Mouse (Mus musculus) adipocyte (in vitro differentiated cells): ENCODE data around the gene Tmem72.

Experiments
- DNase-seq: peaks from one replicate; pipeline ENCODE4 v3.0.0-alpha.2; 2016; ENCODE audit warnings: low spot score

Tmem72 gene

GRCm38 (mm10) chr6:116679563-116680288 lies 37.0 kb downstream of the Tmem72 start:
- no peak for DNase-seq

- DNase-seq = no peak
Measured at GRCm38 (mm10) chr6:116677321-116677720, 39.4 kb downstream of the Tmem72 start.

DNA sequence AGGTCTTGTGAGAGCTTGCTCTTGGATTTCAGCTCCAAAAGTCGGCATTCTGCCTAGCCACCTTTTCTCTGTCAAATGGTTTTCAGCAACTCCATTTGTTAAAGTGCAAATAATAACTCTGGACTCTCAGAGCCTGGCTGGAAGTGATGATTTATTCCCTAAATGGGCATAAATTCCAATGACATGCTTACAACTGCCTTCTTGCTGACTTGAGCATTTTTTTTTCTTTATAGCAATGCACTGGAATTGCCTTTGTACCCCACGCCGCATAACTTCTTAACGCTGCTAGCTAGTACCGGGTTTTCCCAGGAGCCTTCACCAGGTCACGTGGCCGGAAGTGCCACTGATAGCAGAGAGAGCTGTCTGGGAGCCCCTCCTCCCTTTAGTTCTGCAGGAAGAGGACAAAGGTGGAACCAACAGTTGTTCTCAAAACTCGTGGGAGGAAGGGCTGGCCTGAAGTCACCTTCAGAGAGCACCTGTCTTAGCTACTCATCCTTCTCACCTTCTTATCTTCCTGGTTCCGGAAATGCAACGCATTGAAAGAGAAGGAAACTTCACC lies 40.3 kb downstream of the Tmem72 start:
- no peak for DNase-seq

DNA sequence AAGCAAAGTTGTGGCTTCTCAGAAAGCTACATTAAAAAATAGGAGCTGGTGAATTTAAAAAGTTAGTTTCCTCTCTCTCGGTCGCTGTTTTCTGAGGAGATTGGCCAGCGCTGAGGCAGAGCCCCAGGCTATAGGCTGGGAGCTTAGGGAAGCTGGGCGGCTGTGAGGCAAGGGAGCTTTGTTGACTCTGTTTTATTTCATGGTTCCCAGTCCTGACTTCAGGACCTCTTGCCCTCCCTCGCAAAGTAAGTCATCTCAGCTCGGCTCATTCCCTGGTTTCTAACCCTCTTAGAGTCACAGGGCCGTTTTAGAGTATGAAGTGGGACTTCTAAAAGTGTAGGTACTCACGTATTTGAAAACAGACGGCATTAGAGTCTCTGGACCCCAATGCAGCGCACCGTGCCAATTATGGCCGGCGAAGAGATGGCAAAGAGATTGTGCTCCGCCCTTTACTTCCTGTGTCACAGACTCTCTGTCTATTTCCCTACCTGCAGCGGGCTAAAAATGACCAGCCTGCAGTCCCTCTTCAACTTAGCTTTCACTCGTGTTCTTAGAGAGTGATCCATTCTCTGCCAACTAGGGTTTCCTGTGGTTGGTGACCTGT lies 42.3 kb downstream of the Tmem72 start:
- DNase-seq = no peak

DNA sequence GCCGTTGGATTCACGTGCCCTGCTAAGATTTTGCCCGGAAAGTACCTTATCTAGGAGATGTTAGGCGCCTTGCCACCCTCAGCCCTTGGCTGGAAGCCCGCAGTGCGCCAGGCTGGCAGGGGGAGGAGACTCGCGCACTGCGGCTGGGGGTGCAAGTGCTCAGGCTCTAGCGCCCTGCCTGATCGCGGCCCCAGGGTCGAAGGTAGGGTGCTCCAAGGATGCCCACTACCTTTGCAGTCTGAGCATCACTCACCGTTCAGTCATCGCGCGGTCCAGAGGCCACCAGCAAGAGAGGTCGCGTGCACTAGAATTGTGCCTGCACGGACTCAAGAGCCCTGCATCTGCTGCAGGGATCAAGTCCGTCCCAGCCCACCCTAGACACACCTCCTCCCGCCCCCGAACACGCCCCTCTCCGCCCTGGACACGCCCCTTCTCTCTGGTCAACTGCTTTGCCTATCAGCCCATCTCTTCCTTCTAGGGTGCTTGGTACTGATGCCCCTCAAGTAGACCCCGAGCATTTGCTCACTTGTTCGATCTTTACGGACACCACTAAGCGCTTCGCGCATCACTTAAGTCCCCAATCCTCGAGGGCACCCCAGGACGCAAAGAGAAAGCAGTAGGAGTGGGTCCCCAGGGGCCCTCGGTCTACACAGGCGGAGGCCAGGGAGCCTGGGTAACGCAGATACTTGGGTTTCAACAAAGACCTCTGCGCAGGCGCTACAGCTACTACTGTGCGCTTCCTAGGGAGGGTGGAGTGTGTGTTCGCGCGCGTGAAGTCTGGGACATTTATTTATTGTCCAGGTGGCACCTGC lies 43.0 kb downstream of the Tmem72 start, which contains the start of gene Rassf4:
TSS of gene Rassf4 (minus strand) at position 482 of the 812 bp plus-strand sequence.
- no peak for DNase-seq

- no peak for DNase-seq
Measured at GRCm38 (mm10) chr6:116672349-116672748, 44.4 kb downstream of the Tmem72 start.

DNA sequence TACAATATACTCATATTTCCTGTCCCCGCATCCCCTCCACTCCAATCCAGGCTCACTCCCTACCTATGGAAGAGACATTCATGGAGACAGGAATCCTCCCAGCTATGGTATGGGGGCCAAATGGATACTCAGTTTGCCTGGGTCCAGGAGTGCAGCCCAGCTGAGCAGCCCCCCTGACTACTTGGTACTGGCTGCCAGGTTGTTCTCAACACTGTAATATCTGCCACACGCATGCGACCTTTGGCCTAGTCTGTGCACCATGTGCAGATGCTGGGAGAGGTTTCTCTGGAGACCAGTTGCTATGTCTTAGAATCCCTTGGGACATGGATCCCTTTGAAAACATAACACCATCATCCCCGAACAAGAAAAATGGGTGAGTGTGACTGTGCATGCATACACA lies 44.9 kb downstream of the Tmem72 start:
- DNase-seq = no peak

DNA sequence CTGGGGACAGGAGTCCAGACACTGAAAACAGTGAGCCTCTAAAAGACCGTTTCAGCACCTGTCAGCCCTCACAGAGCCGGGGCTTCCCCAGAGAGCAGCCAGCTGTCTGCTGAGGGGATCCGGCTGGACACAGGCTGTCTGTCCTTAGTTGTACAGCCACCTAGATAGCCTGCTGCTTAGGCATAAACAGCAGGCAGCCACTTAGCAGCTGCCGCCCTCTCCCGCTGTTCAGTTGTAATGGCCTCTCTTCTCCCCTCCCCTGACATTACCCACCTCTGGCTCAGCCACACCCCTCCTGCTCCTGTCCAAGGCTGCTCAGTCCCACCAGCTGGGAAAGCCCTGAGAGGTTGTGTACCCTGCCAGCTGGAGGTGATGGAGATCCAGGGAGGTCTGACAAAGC lies 45.7 kb downstream of the Tmem72 start:
- DNase-seq = no peak

DNA sequence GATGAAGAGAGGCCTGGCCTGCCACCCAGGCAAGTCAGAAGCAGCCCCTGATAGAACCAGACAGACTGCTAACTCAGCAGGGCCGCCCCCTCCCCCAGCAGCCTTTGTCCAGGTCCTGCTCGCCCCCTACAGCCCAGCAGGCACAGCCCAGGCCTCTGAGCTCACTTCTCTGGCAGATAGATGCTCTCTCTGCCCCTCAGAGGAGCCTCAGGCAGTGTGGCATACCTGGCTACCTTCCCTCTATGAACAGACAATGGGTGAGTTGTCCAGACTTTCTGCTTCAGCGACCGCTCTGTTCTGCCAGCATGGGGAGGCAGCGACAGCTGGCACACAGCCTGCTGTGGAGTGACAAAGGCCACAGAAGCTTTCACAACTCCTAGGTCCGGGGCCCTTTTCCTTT lies 46.6 kb downstream of the Tmem72 start:
- peak; percentile 66 for DNase-seq

GRCm38 (mm10) chr6:116668682-116669470 lies 47.8 kb downstream of the Tmem72 start:
- no peak for DNase-seq

DNA sequence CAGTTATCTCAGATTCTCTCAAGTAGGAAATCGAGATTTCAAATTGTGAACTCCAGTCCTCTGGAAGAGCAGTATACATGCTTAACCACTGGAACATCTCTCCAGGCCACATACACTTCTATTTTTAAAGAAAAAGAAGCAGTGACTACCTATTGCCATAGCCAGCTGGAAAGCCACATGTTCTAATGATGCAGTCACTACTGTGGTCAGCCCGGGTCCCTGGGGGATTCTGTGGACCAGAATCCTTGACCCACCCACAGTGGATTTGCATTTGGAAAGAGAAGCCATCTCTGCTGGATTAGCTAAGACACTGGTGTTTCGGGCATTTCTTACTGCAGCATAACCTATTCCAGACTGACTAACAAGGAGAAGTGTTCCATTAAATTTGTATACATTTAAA lies 49.3 kb downstream of the Tmem72 start:
- DNase-seq = no peak

DNA sequence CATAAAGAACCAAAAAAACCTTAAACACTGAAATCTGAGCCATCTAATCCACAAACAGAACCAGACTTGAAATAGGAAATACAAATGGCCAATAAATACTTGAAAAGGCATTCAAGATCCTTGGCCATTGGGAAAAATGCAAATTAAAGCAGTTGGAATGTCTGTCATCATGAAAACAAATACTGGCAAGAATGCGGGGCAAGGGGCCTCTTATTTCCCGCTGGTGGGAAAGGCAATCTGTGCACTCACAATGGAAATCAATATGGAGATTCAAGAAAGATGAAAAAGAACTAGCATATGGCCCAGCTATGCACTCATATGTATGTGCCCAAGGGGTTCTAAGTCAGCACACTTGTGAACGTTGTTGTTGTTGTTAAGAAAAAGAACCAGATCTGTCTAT lies 49.8 kb downstream of the Tmem72 start:
- no peak for DNase-seq

DNA sequence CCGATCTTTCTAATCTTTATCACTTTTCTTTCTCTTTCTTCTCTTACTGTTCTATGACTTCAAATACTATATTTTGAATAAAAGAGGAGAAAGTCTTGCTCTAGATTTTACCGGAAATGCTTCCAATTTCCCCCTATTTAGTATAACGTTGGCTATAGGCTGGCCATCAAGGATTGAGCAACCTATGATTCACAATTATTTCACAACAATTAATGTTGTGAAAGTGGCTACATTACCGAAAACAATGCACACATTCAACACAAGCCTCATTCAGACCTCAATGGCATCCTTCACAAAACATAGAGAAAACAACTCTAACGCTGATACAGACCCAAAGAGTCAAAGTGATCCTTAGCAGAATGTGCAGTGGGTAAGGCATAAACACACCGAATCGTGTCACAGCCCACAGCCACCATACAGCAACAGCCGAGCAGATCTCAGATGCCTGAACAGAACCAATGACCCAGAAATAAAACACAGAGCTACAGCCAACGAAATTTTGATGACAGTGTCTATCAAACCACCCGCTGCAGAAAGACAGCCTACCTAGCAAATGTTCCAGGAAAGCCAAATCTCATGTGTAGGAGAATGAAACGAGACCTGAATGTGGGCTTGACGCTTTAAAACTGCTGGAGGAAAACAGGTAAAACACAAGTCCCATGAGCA lies 50.5 kb downstream of the Tmem72 start:
- DNase-seq = no peak

DNA sequence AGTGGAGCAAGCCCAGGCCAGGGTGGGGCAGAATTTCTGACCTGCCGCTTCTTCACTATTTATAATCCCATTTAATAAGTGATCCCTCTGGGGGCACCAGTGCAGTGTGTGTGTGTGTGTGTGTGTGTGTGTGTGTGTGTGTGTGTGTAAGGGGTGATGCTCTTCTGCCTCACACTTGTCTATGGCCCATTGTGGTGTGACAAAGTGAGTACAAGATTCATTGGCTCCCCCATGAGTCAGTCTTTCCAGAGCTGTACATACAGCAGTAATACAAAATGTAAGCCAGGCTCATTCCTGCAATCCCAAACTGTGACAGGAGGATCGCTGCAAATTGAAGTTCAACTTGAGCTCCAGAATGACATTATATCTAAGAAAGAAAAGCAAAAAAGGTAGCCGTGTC lies 51.9 kb downstream of the Tmem72 start:
- DNase-seq = no peak

DNA sequence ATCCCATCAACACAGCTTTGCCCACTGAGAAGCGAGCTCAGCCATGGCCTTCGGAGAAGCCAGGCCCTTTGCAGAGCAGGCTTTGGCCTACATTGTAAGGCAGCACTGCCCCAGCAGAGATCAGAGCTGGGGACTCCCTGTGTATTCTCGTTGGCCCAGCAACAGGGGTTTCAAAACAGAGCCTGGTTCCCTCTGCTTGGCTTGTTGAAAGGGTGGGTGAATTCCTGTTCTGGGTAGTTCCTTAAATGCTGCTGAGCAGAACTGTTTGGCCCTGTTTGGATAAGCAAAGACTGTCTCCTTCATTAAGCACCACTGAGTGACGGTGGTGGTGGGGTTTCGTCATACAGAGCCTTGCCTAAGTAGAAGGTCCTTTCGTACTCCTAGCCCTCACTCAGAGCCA lies 52.7 kb downstream of the Tmem72 start:
- DNase-seq = no peak

DNA sequence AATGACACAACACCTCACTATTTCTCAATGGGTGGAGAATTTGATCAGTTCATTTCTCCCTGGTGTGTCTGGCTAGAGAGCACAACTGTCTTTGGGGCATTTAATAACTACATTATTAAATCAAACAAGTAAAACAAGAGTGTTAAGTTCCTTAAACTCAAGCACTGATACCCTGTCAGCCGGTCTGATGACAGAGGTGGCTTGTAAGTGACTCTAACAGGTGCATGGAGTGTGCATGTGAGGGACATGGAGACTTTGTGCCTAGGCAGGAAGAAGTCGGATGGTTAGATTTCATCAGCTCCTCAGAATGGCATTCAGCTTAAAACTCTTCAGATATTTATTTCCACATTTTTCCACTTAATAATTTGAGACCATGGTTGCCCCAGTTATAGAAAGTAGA lies 53.3 kb downstream of the Tmem72 start:
- no peak for DNase-seq

GRCm38 (mm10) chr6:116653684-116654454 lies 62.8 kb downstream of the Tmem72 start:
- peak; percentile 84 for DNase-seq

GRCm38 (mm10) chr6:116653191-116653590 lies 63.5 kb downstream of the Tmem72 start:
- DNase-seq = no peak

GRCm38 (mm10) chr6:116651437-116652118 lies 65.1 kb downstream of the Tmem72 start:
- no peak for DNase-seq

DNA sequence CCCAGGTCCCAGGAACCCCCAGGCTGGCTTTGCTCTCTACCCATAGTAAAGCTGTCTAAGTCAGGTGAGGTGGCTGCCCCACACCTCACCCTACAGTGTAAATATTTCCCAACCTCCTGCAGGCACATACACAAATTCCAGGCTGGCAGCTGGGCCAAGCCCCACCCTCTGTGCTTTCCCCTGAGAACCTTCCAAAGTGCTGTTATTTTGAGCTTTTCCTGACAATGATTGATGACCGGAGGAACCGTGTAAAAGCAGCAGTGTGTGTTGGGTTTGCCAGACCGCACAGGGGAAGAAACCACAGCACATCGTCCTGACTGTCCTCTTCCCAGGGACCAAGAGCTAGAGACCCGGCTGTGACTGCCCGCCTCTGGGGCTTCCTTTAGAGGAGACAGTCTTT lies 66.3 kb downstream of the Tmem72 start, which contains the start of gene Depp1:
TSS of gene Depp1 (plus strand) at position 204 of the 400 bp plus-strand sequence.
- peak; percentile 87 for DNase-seq
